Mouse (Mus musculus) erythroblast, embryonic 14.5 days (primary cell): Measurements from ENCODE around the gene Rabep2.

ENCODE experiments used
- GATA1 ChIP-seq: IDR thresholded peaks from 2 replicates; pipeline ENCODE4 v1.6.1; 2012; ENCODE audit warnings: low read length, inconsistent platforms, mixed read lengths
- TAL1 ChIP-seq: IDR thresholded peaks from 3 replicates; pipeline ENCODE4 v1.6.1; 2012; ENCODE audit warnings: low read length, inconsistent platforms, mixed read lengths

GRCm38 (mm10) chr7:126399548-126399947 is 29.0 kb upstream of the Rabep2 start:
- TF ChIP-seq TAL1, result no peak
- TF ChIP-seq GATA1, result no peak
